Comparison of ENCODE assay signal across 16 mouse cellular contexts in genomic region chr5:8112246-8112645, GRCm38 (mm10).
DNase-seq lines count a peak whose midpoint lies in the region; TF ChIP-seq lines count a peak whose summit lies in the region.
"Had no signal": no experiment of that assay in that cellular context is flagged by ENCODE, and none has a peak within 500 bp of the region (broad histone marks: within the 10 kb centered on the region; RNA-seq: fewer than 3 reads in every experiment).

No protein-coding gene starts in this region.

- no peak for TF ChIP-seq CTCF in gastrocnemius, adult 2 months (IDR thresholded peaks at IDR 0.05)

- intact Hi-C loops in gastrocnemius, adult 2 months (cut with DNase I), result no loop called here

- H3K4me3 ChIP-seq in gastrocnemius, adult 2 months, result no peak overlapping the region
- H3K4me3 ChIP-seq: hindbrain, embryonic 12.5 days; kidney, embryonic 15.5 days; midbrain, embryonic 12.5 days; neural tube, embryonic 15.5 days had no signal

- peak; percentile 47 for DNase-seq in adrenal gland, postnatal 10 days
- no peak for DNase-seq in adrenal gland, adult 18-20 months (ENCODE audit: low spot score in 2 of 2)
- DNase-seq in adrenal gland, postnatal 25 days, result peak; percentile 5
- peak; percentile 92 for DNase-seq in cerebellum, adult 11-12 months
- DNase-seq in cerebellum, postnatal 10 days, result peak; percentile 55 to 72
- no peak for DNase-seq in gastrocnemius, adult 2 months
- DNase-seq in urinary bladder, adult 2 months (ENCODE audit: low spot score), result no peak
- no peak for DNase-seq in spleen, adult 12 weeks (ENCODE audit: low spot score)
- DNase-seq: kidney, adult 11 months; layer of hippocampus, adult 9-11 months; lung, adult 18-20 months; lung, postnatal 10 days had no signal

- H3K27ac ChIP-seq in gastrocnemius, adult 2 months, result no peak overlapping the region
- H3K27ac ChIP-seq: hindbrain, embryonic 12.5 days; kidney, embryonic 15.5 days; midbrain, embryonic 12.5 days; neural tube, embryonic 15.5 days had no signal

Comparison
In these comparisons a context has a peak if more than half of its experiments do, and no peak if none do; other contexts are left out.
1. DNase-seq: peak in adrenal gland, postnatal 10 days (single experiment), adrenal gland, postnatal 25 days (single experiment), cerebellum, adult 11-12 months (single experiment) and cerebellum, postnatal 10 days (2 of 2); none in adrenal gland, adult 18-20 months (0 of 2), gastrocnemius, adult 2 months (single experiment), urinary bladder, adult 2 months (single experiment) and spleen, adult 12 weeks (single experiment).